Mouse (Mus musculus) heart, postnatal 0 days (tissue): Measurements from ENCODE around the gene Kif5c. TPM values are rescaled to one million over a fixed set of nuclear protein-coding genes. Genes with fewer than 3 reads are reported as not detected.

Source experiments
- ATAC-seq: fragments of 200-750 bp; cut with Nextera tagmentation; 2 replicates; pipeline ENCODE4 v1.8.0; 2017; ENCODE audit warnings: low read depth, moderate number of reproducible peaks, moderate library complexity; ENCODE audit not compliant: insufficient read depth
- DNase-seq: peaks from one replicate; pipeline ENCODE4 v3.0.0-alpha.2; 2016; ENCODE audit warnings: low spot score
- H3K27ac ChIP-seq: fragments of 300-500 bp; sonication (generic); 2 replicates; pipeline ENCODE4 v1.5.1; 2014; ENCODE audit warnings: low read depth, mild to moderate bottlenecking
- H3K27me3 ChIP-seq: fragments of 300-500 bp; sonication (generic); 2 replicates; pipeline ENCODE4 v1.6.1; 2014; ENCODE audit warnings: low read length, mixed read lengths; ENCODE audit not compliant: control insufficient read depth, insufficient read depth
- H3K36me3 ChIP-seq: fragments of 300-500 bp; sonication (generic); replicated peaks from 2 replicates; pipeline ENCODE4 v1.6.1; 2014; ENCODE audit warnings: low read length, mixed read lengths; ENCODE audit not compliant: control insufficient read depth, insufficient read depth
- H3K4me1 ChIP-seq: fragments of 300-500 bp; sonication (generic); 2 replicates; pipeline ENCODE4 v1.6.1; 2014; ENCODE audit warnings: antibody characterized with exemption; ENCODE audit not compliant: control insufficient read depth, insufficient read depth
- H3K4me2 ChIP-seq: fragments of 300-500 bp; sonication (generic); 2 replicates; pipeline ENCODE4 v1.6.1; 2014; ENCODE audit warnings: low read depth, mild to moderate bottlenecking, low read length, moderate library complexity
- H3K4me3 ChIP-seq: fragments of 300-500 bp; sonication (generic); 2 replicates; pipeline ENCODE4 v1.5.1; 2014; ENCODE audit warnings: low read depth, low read length
- H3K9ac ChIP-seq: fragments of 300-500 bp; sonication (generic); replicated peaks from 2 replicates; pipeline ENCODE4 v1.6.1; 2014; ENCODE audit warnings: low read depth, low read length, mixed read lengths
- H3K9me3 ChIP-seq: fragments of 300-500 bp; sonication (generic); replicated peaks from 2 replicates; pipeline ENCODE4 v1.6.1; 2016; ENCODE audit warnings: low read length; ENCODE audit not compliant: control insufficient read depth
- CTCF ChIP-seq: IDR thresholded peaks from 2 replicates; pipeline ENCODE4 v1.5.1; 2016; ENCODE audit warnings: antibody characterized with exemption, control low read depth, low read depth
- EP300 ChIP-seq: IDR thresholded peaks from 2 replicates; pipeline ENCODE4 v1.6.1; 2016; ENCODE audit warnings: antibody characterized with exemption, low read depth
- WGBS: fragments of 180-500 bp; shearing (Covaris S2); extraction: QIAGEN DNeasy Blood & Tissue Kit; methylation state at CpG from one replicate; pipeline ENCODE4 v1.1.7; 2014; 5-methylcytosine and 5-hydroxymethylcytosine counted together
- polyA plus RNA-seq: library from polyadenylated mRNA; unstranded; fragments of >200 nt; fragmentation: Nextera tagmentation; extraction: Ambion mirVana; gene quantifications from 2 replicates; pipeline ENCODE4 v1.2.1, GENCODE M21; 2015
- total RNA-seq: library from RNA; depleted of rRNA; stranded (reverse); fragments of >200 nt; gene quantifications from 2 replicates; pipeline ENCODE4 v1.2.3, GENCODE M21; 2014; ENCODE audit warnings: low replicate concordance; rRNA removed

Gene Kif5c
- total and polyA plus RNA-seq, 2 experiments from 2014 or later, result 0.34 to 0.76 TPM

- H3K36me3 ChIP-seq, result no peaks in the 10 kb centered on the region
- H3K4me2 ChIP-seq, result no peak overlapping the region
- no peaks in the 10 kb centered on the region for H3K9me3 ChIP-seq
- ATAC-seq (no peak), DNase-seq (no peak)
- H3K9ac ChIP-seq, result no peak overlapping the region
- no peak overlapping the region for H3K4me3 ChIP-seq
- no peaks in the 10 kb centered on the region; the same call in 1 of the 2 replicates for H3K27me3 ChIP-seq
- no peak overlapping the region for H3K27ac ChIP-seq
- WGBS, result 84% methylated on average over 3 of the region's 3 CpGs
- TF ChIP-seq EP300 (no peak), CTCF (no peak)
- H3K4me1 ChIP-seq, result no peaks in the 10 kb centered on the region
Measured at GRCm38 (mm10) chr2:49817151-49817550, 198.1 kb downstream of the Kif5c start.

- 85% methylated on average over 5 of the region's 5 CpGs for WGBS
- no peak overlapping the region for H3K27ac ChIP-seq
- no peak overlapping the region for H3K4me3 ChIP-seq
- no peaks in the 10 kb centered on the region for H3K9me3 ChIP-seq
- ATAC-seq (no peak), DNase-seq (no peak)
- no peak overlapping the region for H3K4me2 ChIP-seq
- H3K4me1 ChIP-seq, result no peaks in the 10 kb centered on the region
- H3K36me3 ChIP-seq, result no peaks in the 10 kb centered on the region
- H3K27me3 ChIP-seq, result no peaks in the 10 kb centered on the region; the same call in 1 of the 2 replicates
- TF ChIP-seq EP300, result no peak
- no peak for TF ChIP-seq CTCF
- H3K9ac ChIP-seq, result no peak overlapping the region
Measured at GRCm38 (mm10) chr2:49818126-49818525, 199.0 kb downstream of the Kif5c start.

DNA sequence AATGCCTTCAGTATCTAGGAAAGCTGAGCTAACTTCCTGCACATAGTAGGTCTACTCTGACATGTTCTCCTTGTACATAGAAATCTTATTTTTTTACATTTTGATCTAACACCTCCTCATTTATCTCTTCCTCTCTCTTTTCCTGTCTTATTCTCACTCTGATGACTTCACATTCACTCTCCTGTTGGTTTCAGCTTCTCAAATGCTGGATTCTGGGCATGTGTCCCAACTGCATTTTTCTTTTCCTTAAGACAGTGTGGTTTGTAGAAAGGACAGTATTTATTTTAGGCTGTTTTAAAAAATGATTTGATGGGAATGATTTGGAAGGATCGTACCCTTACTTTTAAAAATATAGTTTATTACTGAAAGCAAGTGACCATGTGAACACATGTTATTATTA lies 203.2 kb downstream of the Kif5c start:
- DNase-seq (no peak), ATAC-seq (no peak)
- Histone ChIP-seq H3K9ac (no peak overlapping the region), H3K4me2 (no peak overlapping the region), H3K27ac (no peak overlapping the region), H3K4me1 (no peaks in the 10 kb centered on the region), H3K4me3 (no peak overlapping the region), H3K9me3 (no peaks in the 10 kb centered on the region), H3K36me3 (no peaks in the 10 kb centered on the region), H3K27me3 (no peaks in the 10 kb centered on the region)
- 84% methylated on average over 1 of the region's 1 CpGs for WGBS
- TF ChIP-seq CTCF (no peak), EP300 (no peak)

Other genes with a start within 250 kb of the Kif5c start
- gene Epc2, start 167.8 kb upstream of the Kif5c start, total RNA-seq, result 7.1 and 15.9 TPM in 2 replicates
- gene Epc2, start 167.8 kb upstream of the Kif5c start, polyA plus RNA-seq, result 3.2 and 3.3 TPM in 2 replicates
- gene Lypd6b, start 168.4 kb downstream of the Kif5c start, total RNA-seq, result 0.11 and 0.23 TPM in 2 replicates
- gene Lypd6b, start 168.4 kb downstream of the Kif5c start, polyA plus RNA-seq, result 0.38 and 0.77 TPM in 2 replicates